Mouse (Mus musculus) kidney, postnatal 25 days (tissue): ENCODE measurements around the gene Brinp1.
A peak's percentile ranks its signal among the peaks of the same experiment; 100 is the strongest.

Experiments
- DNase-seq, 2 experiments: peaks; one replicate each; pipeline ENCODE4 v3.0.0; 2021; ENCODE audit warnings: mixed read lengths in 2 of 2

The Brinp1 gene

GRCm38 (mm10) chr4:68954322-68954901, at the start of gene Brinp1:
Brinp1 (minus strand) TSS chr4:68954397.
- DNase-seq: peak in 1 of 2 experiments; percentile 35

GRCm38 (mm10) chr4:68957265-68957664, 3.1 kb upstream of the Brinp1 start:
- DNase-seq: no peak

- peak; percentile 50 to 73 for DNase-seq
Measured at GRCm38 (mm10) chr4:68955621-68956020, 1.4 kb upstream of the Brinp1 start.

- DNase-seq: no peak
Measured at GRCm38 (mm10) chr4:68953667-68954321, 403 bp downstream of the Brinp1 start.

- no peak for DNase-seq
Measured at GRCm38 (mm10) chr4:68953131-68953551, 1.1 kb downstream of the Brinp1 start.

DNA sequence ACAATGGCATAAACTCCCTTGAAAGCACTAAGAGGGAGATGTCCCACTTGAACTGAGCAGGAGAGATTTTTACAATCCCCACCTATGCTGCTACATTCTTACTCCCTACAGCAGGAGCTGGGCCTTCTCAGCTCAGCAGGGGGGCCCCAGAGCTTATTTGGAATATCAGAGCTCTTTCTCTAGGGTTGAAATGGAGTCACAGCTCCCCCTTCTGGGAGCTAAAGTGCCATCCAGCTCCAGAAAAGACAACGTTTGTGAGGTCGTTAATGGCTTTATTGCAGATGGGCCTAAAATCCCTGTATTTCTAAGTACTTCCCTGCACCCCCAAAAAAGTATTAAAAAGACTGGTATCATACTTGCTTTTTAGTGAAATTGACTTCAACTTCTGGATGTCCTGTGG, 3.6 kb downstream of the Brinp1 start:
- DNase-seq: no peak

DNA sequence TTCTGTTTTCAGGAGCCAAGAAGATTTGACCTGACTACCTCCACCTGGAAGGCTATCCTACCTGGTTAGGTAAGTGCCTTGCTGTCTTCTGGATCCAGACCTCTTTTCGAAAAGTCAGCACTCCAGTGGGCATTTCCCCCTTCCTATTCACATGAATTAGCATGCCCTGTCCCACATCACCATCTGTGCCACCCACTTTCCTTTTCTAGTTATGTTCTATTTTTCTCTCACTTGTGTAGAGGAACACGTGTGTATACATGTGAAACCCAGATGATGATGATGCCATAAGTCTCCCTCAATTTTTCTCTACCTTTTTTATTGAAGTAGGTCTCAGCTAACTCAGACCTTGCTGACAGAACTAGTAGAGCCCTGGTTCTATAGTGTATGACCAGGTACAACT, 11.3 kb downstream of the Brinp1 start:
- DNase-seq: no peak

GRCm38 (mm10) chr4:68930022-68930421, 24.2 kb downstream of the Brinp1 start:
- no peak for DNase-seq

DNA sequence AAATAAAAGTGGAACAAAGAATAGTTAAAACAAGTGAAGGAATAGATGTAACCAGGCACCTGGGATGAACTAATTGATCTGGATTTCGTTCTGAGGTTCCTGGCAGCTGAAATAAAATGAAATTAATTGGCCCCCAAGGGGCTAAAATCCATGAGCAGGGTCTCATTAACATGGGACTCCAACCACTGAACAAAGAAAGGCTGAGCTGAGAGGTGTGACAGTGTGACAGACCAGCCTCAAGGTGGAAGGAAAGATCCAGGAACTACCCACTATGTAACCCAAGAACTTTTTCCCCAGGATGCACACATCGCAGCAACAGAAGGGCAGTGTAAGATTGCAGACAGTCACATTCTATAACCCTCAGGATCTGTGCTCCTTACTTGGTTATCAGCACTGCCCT, 28.1 kb downstream of the Brinp1 start:
- no peak for DNase-seq

DNA sequence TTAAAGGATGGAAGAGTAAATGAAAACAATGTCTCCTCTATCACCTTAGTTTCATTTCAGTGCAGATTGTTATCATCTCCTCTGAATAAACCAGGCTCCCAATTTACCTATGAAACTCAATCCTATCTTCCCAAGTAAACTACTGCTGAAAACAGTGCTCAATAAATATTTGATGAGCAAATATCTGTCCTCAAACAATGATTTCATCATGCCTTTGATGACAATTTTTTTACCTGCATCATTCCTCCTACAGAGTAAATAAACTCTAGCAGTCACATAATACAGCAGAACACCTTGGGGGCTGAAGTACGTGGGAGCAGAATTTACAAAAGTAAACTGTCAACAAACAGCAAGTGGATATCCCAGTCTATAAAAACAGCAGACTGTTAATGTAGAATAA, 31.3 kb downstream of the Brinp1 start:
- DNase-seq: no peak

GRCm38 (mm10) chr4:68922504-68922903, 31.7 kb downstream of the Brinp1 start:
- DNase-seq: no peak

GRCm38 (mm10) chr4:68920127-68920526, 34.1 kb downstream of the Brinp1 start:
- no peak for DNase-seq

GRCm38 (mm10) chr4:68910942-68911341, 43.3 kb downstream of the Brinp1 start:
- DNase-seq: no peak

DNA sequence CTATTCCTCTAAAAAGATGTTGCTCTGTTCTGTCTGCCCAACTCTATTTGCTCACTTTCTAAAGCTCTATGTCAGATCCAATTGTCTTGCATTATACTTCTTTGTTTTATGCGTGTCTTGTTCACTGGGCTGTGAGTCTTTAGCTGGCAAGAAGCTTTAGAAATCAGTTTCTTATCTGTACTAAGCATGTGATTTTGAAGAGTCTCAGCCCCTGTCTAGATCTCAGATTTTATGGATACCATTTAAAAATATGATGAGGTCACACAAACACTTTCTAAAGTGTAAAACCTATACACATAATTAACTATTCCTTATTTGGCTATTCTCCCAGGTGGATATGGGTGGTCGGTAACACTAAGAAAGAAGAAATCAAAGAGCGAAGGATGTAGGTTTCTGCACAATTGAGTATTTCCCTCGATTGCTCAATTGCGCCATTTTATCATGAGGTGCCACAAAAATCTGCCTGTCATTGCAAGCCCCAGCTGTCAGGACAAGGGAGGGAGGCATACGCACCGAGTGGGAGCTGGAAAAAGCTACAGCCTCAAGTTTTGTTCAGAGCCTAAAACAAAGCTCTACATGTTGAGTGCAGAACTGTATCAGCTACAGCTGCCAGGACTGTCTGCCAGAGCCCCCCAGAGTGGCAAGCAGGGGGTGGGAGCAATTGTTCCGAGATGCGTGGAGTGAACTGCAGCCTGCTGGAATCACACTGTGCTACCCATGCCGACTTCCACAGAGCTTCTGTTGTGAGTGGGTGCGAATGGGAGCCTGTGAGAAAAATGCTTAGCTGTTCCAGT, 47.6 kb downstream of the Brinp1 start:
- DNase-seq: no peak

- no peak for DNase-seq
Measured at GRCm38 (mm10) chr4:68890526-68890925, 63.7 kb downstream of the Brinp1 start.

GRCm38 (mm10) chr4:68886276-68886675, 67.9 kb downstream of the Brinp1 start:
- no peak for DNase-seq

- no peak for DNase-seq
Measured at GRCm38 (mm10) chr4:68872028-68872427, 82.2 kb downstream of the Brinp1 start.

- DNase-seq: no peak
Measured at GRCm38 (mm10) chr4:68865135-68865767, 88.9 kb downstream of the Brinp1 start.

GRCm38 (mm10) chr4:68864668-68865067, 89.5 kb downstream of the Brinp1 start:
- DNase-seq: no peak

GRCm38 (mm10) chr4:68856868-68857267, 97.3 kb downstream of the Brinp1 start:
- no peak for DNase-seq

GRCm38 (mm10) chr4:68849671-68850070, 104.5 kb downstream of the Brinp1 start:
- no peak for DNase-seq

GRCm38 (mm10) chr4:68846976-68847375, 107.2 kb downstream of the Brinp1 start:
- DNase-seq: no peak

DNA sequence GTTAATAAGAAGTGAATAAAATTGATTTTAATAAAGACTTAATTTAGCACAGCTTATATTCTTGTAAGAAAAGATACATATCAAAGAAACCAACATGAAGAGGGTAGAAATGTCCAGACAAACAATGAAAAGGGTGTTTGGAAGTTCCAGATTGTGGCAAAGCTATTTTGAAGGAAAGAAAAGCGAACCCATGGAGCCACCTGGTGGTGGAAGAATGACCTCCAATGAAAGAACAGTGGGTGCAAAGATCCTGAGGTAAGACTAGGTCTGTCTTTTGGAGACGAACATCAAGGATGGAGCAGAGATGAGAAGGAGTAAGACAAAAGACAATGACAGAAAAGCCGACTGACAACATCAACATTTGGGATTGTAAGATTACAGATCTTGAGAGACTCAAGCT, 108.2 kb downstream of the Brinp1 start:
- peak in 1 of 2 experiments; percentile 55 for DNase-seq
